Mouse (Mus musculus) limb, embryonic 14.5 days (tissue): ENCODE results near the gene Fibin. TPM values are rescaled to one million over a fixed set of nuclear protein-coding genes. Genes with fewer than 3 reads are reported as not detected.

ENCODE experiments used
- ATAC-seq: fragments of 200-750 bp; cut with Nextera tagmentation; 2 replicates; pipeline ENCODE4 v1.8.0; 2017; ENCODE audit warnings: low read depth, moderate number of reproducible peaks, moderate TSS enrichment; ENCODE audit not compliant: low FRiP score
- DNase-seq: peaks from one replicate; pipeline ENCODE4 v3.0.0-alpha.2; 2015; ENCODE audit warnings: low spot score
- H3K27ac ChIP-seq: fragments of 300-500 bp; sonication (generic); replicated peaks from 2 replicates; pipeline ENCODE4 v1.5.1; 2014; ENCODE audit warnings: low read depth, mild to moderate bottlenecking, low read length, moderate library complexity, mixed read lengths
- H3K27me3 ChIP-seq: fragments of 300-500 bp; sonication (generic); 2 replicates; pipeline ENCODE4 v1.6.1; 2014; ENCODE audit warnings: low read length, mixed read lengths; ENCODE audit not compliant: control insufficient read depth, insufficient read depth
- H3K36me3 ChIP-seq: fragments of 300-500 bp; sonication (generic); 2 replicates; pipeline ENCODE4 v1.6.1; 2014; ENCODE audit warnings: mild to moderate bottlenecking, low read length, moderate library complexity, mixed read lengths; ENCODE audit not compliant: control insufficient read depth, insufficient read depth
- H3K4me1 ChIP-seq: fragments of 300-500 bp; sonication (generic); 2 replicates; pipeline ENCODE4 v1.6.1; 2014; ENCODE audit warnings: antibody characterized with exemption, low read length, mixed read lengths; ENCODE audit not compliant: control insufficient read depth, insufficient read depth
- H3K4me2 ChIP-seq: fragments of 300-500 bp; sonication (generic); replicated peaks from 2 replicates; pipeline ENCODE4 v1.6.1; 2014; ENCODE audit warnings: low read depth, mild to moderate bottlenecking, low read length, moderate library complexity; ENCODE audit not compliant: severe bottlenecking
- H3K4me3 ChIP-seq: fragments of 300-500 bp; sonication (generic); replicated peaks from 2 replicates; pipeline ENCODE4 v1.5.1; 2014; ENCODE audit warnings: low read length
- H3K9ac ChIP-seq: fragments of 300-500 bp; sonication (generic); 2 replicates; pipeline ENCODE4 v1.6.1; 2014; ENCODE audit warnings: mild to moderate bottlenecking, low read depth, low read length, moderate library complexity; ENCODE audit not compliant: severe bottlenecking
- H3K9me3 ChIP-seq: fragments of 300-500 bp; sonication (generic); 2 replicates; pipeline ENCODE4 v1.6.1; 2016; ENCODE audit warnings: low read length; ENCODE audit not compliant: control insufficient read depth
- POLR2A ChIP-seq: fragments of 200-500 bp; IDR thresholded peaks from 2 replicates; pipeline ENCODE4 v1.8.0; 2012; ENCODE audit warnings: inconsistent platforms, mild to moderate bottlenecking, moderate library complexity, borderline replicate concordance; ENCODE audit not compliant: insufficient read depth, insufficient read length; ENCODE audit errors: extremely low read depth
- WGBS: fragments of 180-500 bp; shearing (Covaris S2); extraction: QIAGEN DNeasy Blood & Tissue Kit; methylation state at CpG from one replicate; pipeline ENCODE4 v1.1.7; 2014; 5-methylcytosine and 5-hydroxymethylcytosine counted together
- polyA plus RNA-seq, 2 experiments: library from polyadenylated mRNA; depleted of rRNA in 1 of 2; stranded (reverse) in 1 of 2; unstranded in 1 of 2; fragments of >200 nt; fragmentation: Nextera tagmentation in 1 of 2; extraction: Ambion mirVana in 1 of 2; gene quantifications; 2 replicates each; pipeline versions ENCODE4 v1.2.1 to v1.2.3; 2012 to 2014

The Fibin gene
- polyA plus RNA-seq, 2 experiments = 111 to 128 TPM

- Histone ChIP-seq H3K4me2 (no peak overlapping the region), H3K27me3 (no peaks in the 10 kb centered on the region), H3K4me3 (no peak overlapping the region), H3K9me3 (no peaks in the 10 kb centered on the region), H3K4me1 (0 out of 2 replicates have a peak, but pooled peaks cover 3% of the 10 kb centered on the region), H3K36me3 (no peaks in the 10 kb centered on the region), H3K27ac (no peak overlapping the region), H3K9ac (no peak overlapping the region)
- no peak for ATAC-seq
- 89% methylated on average over 1 of the region's 1 CpGs for WGBS
- no peak for DNase-seq
- TF ChIP-seq POLR2A = no peak
These were observed 43.7 kb downstream of the Fibin start for GRCm38 (mm10) chr2:110319266-110319665.

DNA sequence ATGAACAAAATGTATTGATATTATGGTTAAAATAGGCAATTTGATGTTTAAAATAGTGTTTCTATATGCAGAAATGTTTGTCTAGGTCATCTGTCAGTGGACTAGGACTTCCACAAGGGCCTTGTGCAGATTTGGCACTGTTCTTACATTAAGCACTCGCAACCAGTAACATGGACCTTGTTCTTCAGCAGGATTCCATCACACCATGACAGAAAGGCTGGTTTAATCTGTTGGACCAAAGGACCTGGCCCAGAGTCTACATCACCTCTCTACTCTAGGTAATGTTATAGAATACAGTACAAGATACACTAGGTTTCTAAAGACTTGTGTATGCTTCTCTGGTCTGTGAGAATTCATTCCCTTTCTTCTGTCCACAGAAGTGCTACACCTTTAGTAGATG is 44.3 kb downstream of the Fibin start:
- H3K36me3 ChIP-seq = no peaks in the 10 kb centered on the region
- H3K27me3 ChIP-seq = no peaks in the 10 kb centered on the region
- no peaks in the 10 kb centered on the region for H3K9me3 ChIP-seq
- no peak for TF ChIP-seq POLR2A
- 90% methylated on average over 1 of the region's 1 CpGs for WGBS
- DNase-seq (no peak), ATAC-seq (no peak)
- no peak overlapping the region for H3K4me2 ChIP-seq
- no peak overlapping the region for H3K27ac ChIP-seq
- no peak overlapping the region for H3K4me3 ChIP-seq
- H3K9ac ChIP-seq = no peak overlapping the region
- H3K4me1 ChIP-seq = peaks cover 4% of the 10 kb centered on the region; the same call in 1 of the 2 replicates

- WGBS = 33% methylated on average over 3 of the region's 3 CpGs
- Histone ChIP-seq H3K4me1 (peaks cover 10% of the 10 kb centered on the region; the same call in 1 of the 2 replicates), H3K9ac (no peak overlapping the region), H3K4me2 (no peak overlapping the region), H3K27me3 (no peaks in the 10 kb centered on the region), H3K4me3 (no peak overlapping the region), H3K27ac (no peak overlapping the region), H3K9me3 (no peaks in the 10 kb centered on the region), H3K36me3 (no peaks in the 10 kb centered on the region)
- DNase-seq = no peak
- ATAC-seq = no peak
- TF ChIP-seq POLR2A = no peak
These were observed 46.7 kb downstream of the Fibin start for GRCm38 (mm10) chr2:110316116-110316883.

GRCm38 (mm10) chr2:110314509-110315155 is 48.4 kb downstream of the Fibin start, which contains the start of gene Bbox1:
TSS of gene Bbox1 (minus strand) at chr2:110314560.
- DNase-seq (no peak), ATAC-seq (no peak)
- H3K36me3 ChIP-seq = no peaks in the 10 kb centered on the region
- no peaks in the 10 kb centered on the region for H3K9me3 ChIP-seq
- H3K4me2 ChIP-seq = no peak within 1 kb of the TSS
- no peak within 1 kb of the TSS for H3K9ac ChIP-seq
- H3K27me3 ChIP-seq = no peaks in the 10 kb centered on the region
- peaks cover 7% of the 10 kb centered on the region; the same call in 1 of the 2 replicates for H3K4me1 ChIP-seq
- H3K27ac ChIP-seq = no peak within 1 kb of the TSS
- TF ChIP-seq POLR2A = no peak
- 76% methylated on average over 6 of the region's 6 CpGs for WGBS
- no peak within 1 kb of the TSS for H3K4me3 ChIP-seq

DNA sequence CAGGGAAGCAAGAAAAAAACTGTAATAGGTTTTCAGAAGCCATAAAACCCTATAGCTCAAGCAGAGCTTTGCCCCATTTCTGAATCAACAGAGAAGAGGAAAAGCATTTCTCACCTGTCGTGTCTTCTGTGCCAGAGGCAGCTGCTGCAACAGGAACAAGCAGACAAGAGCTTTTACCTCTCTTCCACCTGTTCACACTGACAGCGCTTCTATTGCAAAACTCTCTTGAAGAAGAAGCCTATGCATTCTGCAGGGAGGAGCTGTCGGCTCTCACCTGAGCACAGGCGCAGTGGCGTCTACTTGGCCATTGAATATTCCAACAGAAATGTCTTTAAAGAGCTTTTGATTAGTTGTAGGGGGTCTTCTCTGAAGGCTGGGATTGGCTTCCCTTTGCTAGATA is 48.9 kb downstream of the Fibin start:
- no peak for TF ChIP-seq POLR2A
- WGBS = 75% methylated on average over 5 of the region's 5 CpGs
- Histone ChIP-seq H3K4me2 (no peak overlapping the region), H3K4me1 (peaks cover 7% of the 10 kb centered on the region; the same call in 1 of the 2 replicates), H3K36me3 (no peaks in the 10 kb centered on the region), H3K9ac (no peak overlapping the region), H3K9me3 (no peaks in the 10 kb centered on the region), H3K4me3 (no peak overlapping the region), H3K27me3 (no peaks in the 10 kb centered on the region), H3K27ac (no peak overlapping the region)
- no peak for ATAC-seq
- no peak for DNase-seq
